Mouse (Mus musculus) liver, adult 10 weeks (tissue): Measurements from ENCODE around the gene Gpx2. TPM values are rescaled to one million over a fixed set of nuclear protein-coding genes. Genes with fewer than 3 reads are reported as not detected.

Experiments
- polyA plus RNA-seq: library from polyadenylated mRNA; stranded (reverse); fragments of 350-450 nt; fragmentation: Illumina TruSeq; extraction: RNeasy Lipid Tissue Mini Kit (QIAGEN cat#74804); gene quantifications from one replicate; pipeline ENCODE4 v1.2.3, GENCODE M21; 2014; ENCODE audit warnings: low read depth, low replicate concordance

Gpx2 gene
- not detected for polyA plus RNA-seq

GRCm38 (mm10) chr12:76795350-76795749 lies at the start of gene Gpx2:
Gene Gpx2 (minus strand): TSS chr12:76795554.

GRCm38 (mm10) chr12:76822651-76823041 lies 27.3 kb upstream of the Gpx2 start, which contains the start of gene Rab15:
Gene Rab15 (minus strand): TSS chr12:76822908.

GRCm38 (mm10) chr12:76765354-76765851 lies 30.0 kb downstream of the Gpx2 start, which contains the start of the genes Churc1 and Fntb:
Gene Churc1 (plus strand): TSS chr12:76765538.
Gene Fntb (plus strand): TSS chr12:76765589.

Other genes starting within 250 kb of the Gpx2 start
- gene Sptb, start 85.0 kb downstream of the Gpx2 start, polyA plus RNA-seq: 0.11 TPM
- gene Churc1, start 30.0 kb downstream of the Gpx2 start, polyA plus RNA-seq: 62.0 TPM
- gene Fntb, start 30.0 kb downstream of the Gpx2 start, polyA plus RNA-seq: 1.0 TPM
- gene Rab15, start 27.4 kb upstream of the Gpx2 start, polyA plus RNA-seq: not detected
- gene Max, start 166.6 kb upstream of the Gpx2 start, polyA plus RNA-seq: 18.2 TPM